Mouse (Mus musculus): ENCODE measurements around the gene Lbx2.

Gene Lbx2

GRCm38 (mm10) chr6:83086121-83087035 is at the start of gene Lbx2:
Lbx2 (plus strand) TSS chr6:83086367.
- no peak for DNase-seq (ENCODE audit: low spot score in 2 of 2)

- no peak for DNase-seq (ENCODE audit: low spot score in 2 of 2)
Observed at GRCm38 (mm10) chr6:83037188-83037587, 49.0 kb upstream of the Lbx2 start.

GRCm38 (mm10) chr6:83038496-83039012 is 47.6 kb upstream of the Lbx2 start:
- DNase-seq (ENCODE audit: low spot score in 2 of 2), result peak; percentile 71 to 81

DNA sequence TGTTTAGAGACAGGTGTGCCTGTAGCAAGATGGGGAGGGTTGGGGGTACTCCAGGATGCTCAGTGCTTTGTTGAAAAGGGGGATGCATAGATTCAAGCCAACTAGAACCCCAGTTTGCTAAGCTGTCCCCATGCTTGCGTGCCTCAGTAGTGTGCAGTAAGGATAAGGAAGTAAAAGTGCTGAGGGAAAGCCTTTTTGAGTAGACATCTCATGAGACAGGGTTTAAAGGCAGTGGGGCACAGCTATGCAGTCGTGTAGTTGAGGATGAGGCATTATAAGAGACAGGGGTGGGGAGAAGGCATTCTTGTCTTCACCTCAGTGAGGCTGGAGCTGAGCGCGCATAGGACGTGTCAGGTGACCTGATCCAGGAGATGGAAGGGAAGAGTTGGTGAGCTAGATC is 45.6 kb upstream of the Lbx2 start:
- DNase-seq (ENCODE audit: low spot score in 2 of 2), result no peak

DNA sequence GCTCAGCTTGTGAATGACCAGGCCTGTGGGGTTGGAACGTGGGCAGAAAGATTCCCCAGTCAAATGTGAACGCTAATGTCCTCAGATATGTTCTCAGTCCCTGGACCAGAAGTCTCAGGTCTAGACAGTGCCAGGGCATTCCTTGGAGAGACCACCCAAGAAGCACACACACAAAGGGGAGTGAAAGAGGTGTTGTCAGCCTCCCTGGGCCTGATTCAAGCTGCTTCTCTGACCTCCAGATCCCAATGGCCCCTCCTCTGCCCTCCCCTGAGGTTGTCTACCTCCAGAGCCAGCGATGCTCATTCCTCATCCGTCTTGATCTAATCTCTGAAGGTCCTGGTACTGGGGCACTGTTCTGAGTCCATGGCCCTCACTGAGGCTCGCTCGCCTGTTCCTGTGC is 42.6 kb upstream of the Lbx2 start:
- DNase-seq (ENCODE audit: low spot score in 2 of 2), result no peak

GRCm38 (mm10) chr6:83043993-83044392 is 42.2 kb upstream of the Lbx2 start:
- DNase-seq (ENCODE audit: low spot score in 2 of 2), result no peak

GRCm38 (mm10) chr6:83044742-83045141 is 41.4 kb upstream of the Lbx2 start:
- DNase-seq (ENCODE audit: low spot score in 2 of 2), result no peak

- DNase-seq (ENCODE audit: low spot score in 2 of 2), result no peak
Observed at GRCm38 (mm10) chr6:83049367-83049766, 36.8 kb upstream of the Lbx2 start.

DNA sequence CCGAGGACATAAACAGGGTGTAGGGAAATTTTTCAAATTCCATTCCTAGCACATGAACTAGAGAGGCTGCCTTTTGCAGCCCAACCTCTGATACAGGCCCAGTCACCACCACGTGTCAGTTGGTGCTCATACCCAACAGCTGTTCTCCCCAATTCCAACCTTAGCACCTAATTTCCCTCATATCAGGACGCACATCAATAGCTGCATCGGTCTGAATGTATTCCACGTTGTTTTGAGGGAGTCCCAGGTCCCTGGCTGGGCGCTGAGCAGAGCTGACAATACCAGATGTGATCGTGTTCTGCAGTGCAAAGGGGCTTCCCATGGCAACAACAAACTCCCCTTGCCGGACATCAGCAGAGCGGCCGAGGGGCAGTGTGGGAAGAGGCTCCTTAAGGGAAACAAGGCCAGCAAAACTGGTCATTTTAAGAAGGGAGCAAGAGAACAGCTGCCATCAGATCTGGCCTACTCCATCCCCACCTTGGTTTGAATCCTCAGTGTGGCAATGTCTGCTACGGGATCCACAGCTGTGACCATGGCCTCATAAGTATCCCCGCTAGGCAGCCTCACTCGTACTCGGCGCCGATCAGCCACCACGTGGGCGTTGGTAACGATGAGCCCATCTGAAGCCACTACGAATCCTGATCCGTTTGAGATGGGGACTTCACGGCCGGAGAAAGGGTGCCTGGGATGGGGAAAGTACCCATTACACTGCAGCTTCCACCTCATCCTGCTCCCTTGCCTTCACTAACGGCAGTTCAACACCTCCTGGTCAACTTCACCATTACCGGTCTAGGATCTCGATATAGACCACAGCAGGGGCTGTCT is 32.8 kb upstream of the Lbx2 start:
- DNase-seq (ENCODE audit: low spot score in 2 of 2), result no peak

- peak; percentile 96 for DNase-seq (ENCODE audit: low spot score in 2 of 2)
Observed at GRCm38 (mm10) chr6:83054074-83054851, 31.9 kb upstream of the Lbx2 start, which contains the start of gene Aup1. Aup1 (plus strand) TSS chr6:83054521.

- peak in 1 of 2 experiments; percentile 47 for DNase-seq (ENCODE audit: low spot score in 2 of 2)
Observed at GRCm38 (mm10) chr6:83054871-83055431, 31.2 kb upstream of the Lbx2 start, which contains the start of gene Htra2. Htra2 (minus strand) TSS chr6:83055273.

DNA sequence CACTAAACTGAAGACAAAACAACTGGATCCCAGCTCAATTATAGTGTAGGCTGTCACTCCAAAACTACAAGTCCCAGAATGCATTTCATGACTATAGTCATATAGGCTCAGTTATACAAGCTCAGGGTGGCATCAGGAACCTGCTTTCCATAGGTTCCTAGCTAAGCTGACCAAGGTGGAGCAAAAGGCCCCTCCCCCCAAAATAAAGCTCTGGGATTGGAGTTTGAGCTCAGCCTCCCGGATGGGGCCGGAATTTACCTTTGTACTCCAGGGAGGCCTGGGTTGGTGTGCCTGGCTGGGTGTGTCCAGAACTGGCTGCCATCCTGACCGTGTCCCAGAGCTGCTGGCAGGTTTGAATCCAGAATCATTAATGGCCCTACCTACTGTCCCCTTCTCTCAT is 28.4 kb upstream of the Lbx2 start, which contains the start of gene Dqx1:
Gene Dqx1 (plus strand): TSS at position 55 of the 400 bp plus-strand sequence.
- no peak for DNase-seq (ENCODE audit: low spot score in 2 of 2)

- no peak for DNase-seq (ENCODE audit: low spot score in 2 of 2)
Observed at GRCm38 (mm10) chr6:83058725-83059124, 27.4 kb upstream of the Lbx2 start.

DNA sequence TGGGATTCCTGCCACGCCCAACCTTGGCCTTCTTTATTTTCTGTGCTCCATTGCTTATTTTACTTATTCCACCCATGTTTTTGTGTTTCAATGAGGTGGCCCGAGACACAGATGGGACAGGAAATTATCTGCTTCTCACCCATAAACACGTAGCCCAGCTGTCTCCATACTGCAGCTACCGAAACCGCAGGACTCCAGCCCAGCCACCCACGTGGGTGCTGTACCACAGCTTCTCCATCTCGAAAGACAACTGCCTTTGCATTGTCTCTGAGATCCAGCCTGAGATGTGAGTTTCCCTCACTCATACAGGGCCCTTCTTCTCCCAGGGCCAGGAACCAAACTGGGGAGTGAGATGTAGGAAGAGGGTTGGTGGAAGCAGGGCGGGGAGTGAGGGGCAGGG is 20.2 kb upstream of the Lbx2 start:
- DNase-seq (ENCODE audit: low spot score in 2 of 2), result no peak

DNA sequence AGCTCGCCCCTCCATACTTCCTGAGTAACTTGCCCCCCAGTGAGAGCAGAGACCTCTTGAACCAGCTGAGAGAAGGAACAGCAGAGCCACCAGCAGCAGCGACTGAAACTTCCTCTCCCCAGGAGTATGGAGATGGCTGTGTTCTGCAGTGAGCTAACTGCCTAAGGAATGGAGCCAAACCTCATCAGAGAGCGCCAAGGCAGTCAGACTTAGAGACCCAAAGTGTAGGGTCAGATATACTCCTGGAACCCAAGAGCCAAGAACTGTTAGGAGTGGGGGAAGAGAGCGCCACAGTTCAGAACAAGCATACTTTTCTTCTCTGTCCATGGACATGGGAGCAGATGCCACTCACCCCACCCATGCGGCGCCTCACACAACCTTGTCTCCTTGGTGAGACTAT is 19.7 kb upstream of the Lbx2 start:
- no peak for DNase-seq (ENCODE audit: low spot score in 2 of 2)

GRCm38 (mm10) chr6:83068221-83068620 is 17.9 kb upstream of the Lbx2 start:
- DNase-seq (ENCODE audit: low spot score in 2 of 2), result no peak

- no peak for DNase-seq (ENCODE audit: low spot score in 2 of 2)
Observed at GRCm38 (mm10) chr6:83068706-83069487, 17.3 kb upstream of the Lbx2 start.

- no peak for DNase-seq (ENCODE audit: low spot score in 2 of 2)
Observed at GRCm38 (mm10) chr6:83069488-83070246, 16.5 kb upstream of the Lbx2 start.

- no peak for DNase-seq (ENCODE audit: low spot score in 2 of 2)
Observed at GRCm38 (mm10) chr6:83070247-83070310, 16.1 kb upstream of the Lbx2 start, which contains the start of gene Tlx2. Tlx2 (minus strand) TSS chr6:83070293.

Measured in frontal cortex, postnatal 10 days (tissue).